Mouse (Mus musculus): ENCODE measurements at regions not wholly inside any gene's neighbourhood (a gene's known extent, or its start where the extent isn't known, plus 50 kb on each side); places are given as distances from the start of the nearest gene placed in this dataset.

DNA sequence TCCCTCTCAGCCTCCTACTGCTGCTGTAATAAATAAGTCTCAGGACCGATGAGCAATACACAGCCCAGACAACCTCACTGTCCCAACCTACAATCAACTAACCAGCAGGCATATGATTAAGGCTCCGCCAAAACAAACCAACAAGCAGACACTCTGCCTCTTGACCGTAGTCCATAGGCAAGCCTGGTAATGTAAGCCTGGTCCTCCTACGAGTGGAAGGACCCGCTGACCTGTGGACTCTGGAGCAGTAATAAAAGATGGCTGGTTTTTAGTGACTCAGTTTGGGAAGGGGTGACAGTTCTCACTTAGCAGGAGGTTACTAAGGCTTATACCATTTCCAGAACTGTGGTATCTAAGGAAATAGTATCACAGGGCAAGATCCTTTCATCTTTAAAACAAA lies 53.4 kb downstream of the Gm47996 start:
- no peak for TF ChIP-seq GATA4 (IDR thresholded peaks at IDR 0.05; ENCODE audit: insufficient replicate concordance, low read length)

DNA sequence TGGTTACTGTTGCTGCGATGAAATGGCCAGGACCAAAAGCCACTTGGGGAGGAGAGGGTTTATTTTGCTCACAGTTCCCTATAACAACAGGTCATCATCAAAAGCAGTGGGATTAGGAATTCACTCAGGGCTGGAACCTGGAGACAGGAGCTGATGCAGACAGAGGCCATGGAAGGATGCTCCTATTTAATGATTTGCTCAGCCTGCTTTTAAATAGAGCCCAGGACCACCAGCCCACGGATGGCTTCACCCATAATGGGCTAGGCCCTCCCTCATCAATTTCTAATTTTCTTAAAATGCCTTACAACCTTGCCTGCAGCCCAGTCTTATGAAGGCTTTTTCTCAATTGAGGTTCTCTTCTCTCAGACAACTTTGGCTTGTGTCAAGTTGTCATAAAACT lies 53.9 kb downstream of the Gm47996 start:
- TF ChIP-seq GATA4 (IDR thresholded peaks at IDR 0.05; ENCODE audit: insufficient replicate concordance, low read length) = no peak

DNA sequence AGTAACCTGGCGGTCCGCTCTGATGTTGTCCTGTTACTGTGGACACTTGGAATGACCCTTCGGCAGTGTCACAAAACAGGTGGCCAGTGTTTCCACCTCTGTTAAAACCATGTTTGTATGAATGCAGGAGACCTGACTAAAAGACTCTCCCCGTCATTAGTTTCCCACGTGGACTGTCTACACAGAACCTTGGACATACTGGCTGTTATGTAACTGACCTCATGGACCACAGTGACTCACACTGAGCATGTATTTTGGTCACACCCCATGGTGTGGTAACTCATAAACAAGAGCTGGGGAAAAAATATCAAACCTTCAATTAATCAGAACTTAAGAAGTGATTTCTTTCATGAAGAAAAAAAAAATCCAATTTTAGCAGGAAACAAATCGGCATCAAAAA lies 54.9 kb downstream of the Gm47996 start:
- TF ChIP-seq GATA4 (IDR thresholded peaks at IDR 0.05; ENCODE audit: insufficient replicate concordance, low read length) = no peak

DNA sequence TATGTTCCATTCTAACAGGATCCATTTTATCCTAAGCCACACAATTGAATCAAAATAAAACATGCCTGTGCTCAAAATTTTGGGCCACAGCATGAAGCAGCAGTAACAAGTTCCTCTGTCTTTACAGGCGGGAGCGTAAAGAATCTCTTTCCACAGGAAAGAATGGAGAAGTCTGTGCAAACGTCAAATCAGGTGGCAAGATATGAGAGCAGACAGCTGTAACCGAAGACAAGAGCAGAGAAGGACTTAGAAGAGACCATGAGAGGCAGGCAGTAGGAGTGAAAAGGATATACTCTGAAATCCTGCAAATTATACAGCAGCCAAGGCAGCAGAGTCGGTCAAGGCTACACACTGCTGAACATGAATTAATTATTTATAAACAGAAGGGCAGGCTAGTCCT lies 55.7 kb downstream of the Gm47996 start:
- TF ChIP-seq GATA4 (IDR thresholded peaks at IDR 0.05; ENCODE audit: insufficient replicate concordance, low read length) = no peak

- TF ChIP-seq GATA4 (IDR thresholded peaks at IDR 0.05; ENCODE audit: insufficient replicate concordance, low read length) = no peak
These were observed 56.8 kb downstream of the Gm47996 start for GRCm38 (mm10) chr1:151266703-151267102.

GRCm38 (mm10) chr1:151270691-151271090 lies 60.8 kb downstream of the Gm47996 start:
- no peak; the same call in 1 of the 2 replicates for TF ChIP-seq GATA4 (IDR thresholded peaks at IDR 0.05; ENCODE audit: insufficient replicate concordance, low read length)

- TF ChIP-seq GATA4 (IDR thresholded peaks at IDR 0.05; ENCODE audit: insufficient replicate concordance, low read length) = no peak
These were observed 64.4 kb downstream of the Gm47996 start for GRCm38 (mm10) chr1:151274306-151274705.

DNA sequence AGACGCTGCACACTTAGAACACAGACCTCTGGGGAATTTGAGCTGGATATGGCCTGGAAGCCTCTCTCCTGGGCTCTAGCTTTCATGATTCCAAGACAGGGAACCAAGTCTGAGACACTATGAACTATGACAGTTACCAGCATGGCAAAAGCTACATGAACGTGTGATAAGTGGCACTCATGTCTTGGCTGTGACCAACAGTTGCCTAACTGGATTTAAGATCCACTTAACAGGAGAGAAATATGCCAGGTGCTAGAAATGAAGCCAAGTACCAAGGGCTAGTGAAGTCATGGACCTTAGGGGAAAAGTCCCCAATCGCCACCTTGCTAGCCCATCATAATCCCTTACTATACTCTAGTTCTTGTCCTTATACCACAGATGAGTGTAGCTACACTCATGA lies 65.7 kb downstream of the Gm47996 start:
- TF ChIP-seq GATA4 (IDR thresholded peaks at IDR 0.05; ENCODE audit: insufficient replicate concordance, low read length) = no peak

- TF ChIP-seq GATA4 (IDR thresholded peaks at IDR 0.05; ENCODE audit: insufficient replicate concordance, low read length) = no peak
These were observed 64.3 kb upstream of the Ivns1abp start for GRCm38 (mm10) chr1:151279955-151280354.

- no peak for TF ChIP-seq GATA4 (IDR thresholded peaks at IDR 0.05; ENCODE audit: insufficient replicate concordance, low read length)
These were observed 59.2 kb upstream of the Ivns1abp start for GRCm38 (mm10) chr1:151285045-151285444.

DNA sequence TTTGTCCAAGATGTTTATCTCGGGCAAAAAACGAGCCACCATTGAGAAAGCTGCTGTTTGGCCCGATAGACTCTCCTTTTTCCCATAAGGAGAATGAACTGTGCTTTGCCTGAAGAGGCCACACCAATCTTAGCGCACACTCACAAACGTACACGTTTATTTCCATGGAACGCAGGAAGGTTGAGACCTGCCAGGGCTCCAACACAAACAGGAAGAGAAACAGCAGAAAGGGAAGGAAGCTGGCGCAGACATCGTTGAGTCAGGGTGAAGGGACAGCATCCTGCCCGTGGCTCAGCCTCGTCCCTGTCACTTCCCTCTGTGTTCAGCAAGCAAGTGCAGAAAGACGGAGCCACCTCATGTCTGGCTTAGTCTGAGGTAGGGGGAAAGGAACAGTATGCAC lies 56.8 kb upstream of the Ivns1abp start:
- TF ChIP-seq GATA4 (IDR thresholded peaks at IDR 0.05; ENCODE audit: insufficient replicate concordance, low read length) = peak; percentile 66; the same call in 1 of the 2 replicates

GRCm38 (mm10) chr1:151289061-151289460 lies 55.2 kb upstream of the Ivns1abp start:
- no peak for TF ChIP-seq GATA4 (IDR thresholded peaks at IDR 0.05; ENCODE audit: insufficient replicate concordance, low read length)

DNA sequence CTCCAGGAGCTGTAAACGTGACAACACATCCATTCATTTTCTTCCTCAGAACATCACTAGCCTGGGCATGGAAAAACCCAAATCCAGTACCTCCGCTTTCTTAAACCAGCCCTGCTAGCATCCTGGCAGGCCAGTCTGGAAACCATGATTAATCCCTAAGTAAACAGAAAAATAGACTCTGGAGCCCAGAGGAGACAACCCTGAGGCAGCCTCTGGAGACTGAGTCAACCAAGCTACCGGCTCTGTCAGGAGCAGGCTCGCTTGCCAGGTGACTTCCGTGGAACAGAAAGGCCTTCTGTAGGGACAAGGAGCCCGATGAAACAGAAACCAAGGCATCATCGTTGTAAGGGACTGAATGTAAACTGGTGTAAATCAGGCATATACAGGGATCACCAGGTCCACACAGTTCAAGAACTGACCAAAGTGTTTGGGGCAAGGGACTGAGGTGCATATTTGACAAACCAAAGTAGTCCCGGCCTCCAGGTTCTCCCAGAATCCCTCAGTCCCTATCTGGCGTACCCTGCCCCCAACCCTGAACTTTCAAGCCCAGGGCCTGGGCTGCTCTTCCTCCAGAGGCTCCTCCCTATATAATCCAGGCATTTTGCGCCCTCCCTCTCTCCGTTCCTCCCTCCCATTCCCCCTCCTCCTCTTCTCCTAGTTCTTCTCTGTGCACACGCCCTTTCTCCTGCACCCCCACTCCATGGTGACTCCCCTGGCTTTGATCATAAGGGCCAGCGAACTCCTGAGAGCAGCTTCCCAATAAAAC lies 54.6 kb upstream of the Ivns1abp start:
- TF ChIP-seq GATA4 (IDR thresholded peaks at IDR 0.05; ENCODE audit: insufficient replicate concordance, low read length) = no peak

DNA sequence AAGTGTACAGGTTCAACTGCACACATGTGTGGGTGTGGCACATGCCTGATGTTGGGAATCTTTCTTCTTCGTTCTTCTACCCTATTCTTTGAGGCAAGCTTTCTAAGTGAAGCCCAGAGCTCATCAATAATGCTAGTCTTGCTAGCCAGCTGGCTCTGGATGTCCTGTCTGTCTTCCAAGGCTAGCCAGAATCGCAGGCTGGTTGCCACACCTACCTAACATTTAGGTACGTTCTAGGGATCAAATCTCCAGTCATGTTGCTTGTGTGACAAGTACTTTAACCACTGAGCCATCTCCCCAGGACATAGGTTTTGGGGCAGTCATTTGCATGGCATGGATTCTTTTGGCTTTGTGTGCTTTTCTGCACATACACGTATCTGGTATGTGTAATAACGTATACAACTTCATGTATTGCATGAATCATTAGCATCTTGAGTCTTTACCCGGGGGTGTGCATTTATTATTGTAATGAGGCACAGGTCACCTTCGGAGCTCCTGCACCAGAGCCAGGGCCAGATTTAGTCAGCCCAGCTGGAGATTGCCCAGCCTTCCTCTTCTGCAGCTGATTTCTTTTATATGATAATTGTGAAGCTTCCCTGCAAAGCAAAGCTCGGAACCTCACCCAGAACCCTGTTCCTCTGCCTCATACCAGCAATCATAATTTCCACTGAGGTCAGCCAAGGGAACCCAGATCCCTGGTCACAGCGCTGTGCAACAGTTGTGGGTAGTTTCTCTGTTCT lies 50.8 kb upstream of the Ivns1abp start:
- no peak for TF ChIP-seq GATA4 (IDR thresholded peaks at IDR 0.05; ENCODE audit: insufficient replicate concordance, low read length)

All from liver, adult (tissue).